Mouse (Mus musculus): ENCODE results near the gene Nr4a1. TPM values are rescaled to one million over a fixed set of nuclear protein-coding genes. Genes with fewer than 3 reads are reported as not detected.
A peak's percentile ranks its signal among the peaks of the same experiment; 100 is the strongest.

The Nr4a1 gene
- polyA plus RNA-seq, 1 experiment from 2014 or later = 4.0 TPM

GRCm38 (mm10) chr15:101235728-101236327 lies 18.2 kb upstream of the Nr4a1 start:
- Histone ChIP-seq H3K36me3 (ENCODE audit: control insufficient read depth, insufficient read depth, low read length) (peaks cover 4% of the 10 kb centered on the region; the same call in 1 of the 2 replicates), H3K27ac (replicated peaks; ENCODE audit: low read depth, low read length) (no peak overlapping the region), H3K4me1 (ENCODE audit: control insufficient read depth, insufficient read depth, low read length) (peaks cover 16% of the 10 kb centered on the region), H3K9me3 (ENCODE audit: control insufficient read depth, low read length) (no peaks in the 10 kb centered on the region), H3K9ac (ENCODE audit: low read length) (peak overlapping the region; percentile 9; the same call in 1 of the 2 replicates), H3K27me3 (ENCODE audit: control insufficient read depth, insufficient read depth, low read length) (no peaks in the 10 kb centered on the region), H3K4me2 (ENCODE audit: low read depth, severe bottlenecking) (no peak overlapping the region), H3K4me3 (ENCODE audit: low read depth, low read length) (no peak overlapping the region)
- 34% methylated on average over 12 of the region's 12 CpGs for WGBS
- ATAC-seq (ENCODE audit: insufficient number of reproducible peaks, low FRiP score, low TSS enrichment, low read depth) (no peak), DNase-seq (ENCODE audit: low spot score) (no peak)

DNA sequence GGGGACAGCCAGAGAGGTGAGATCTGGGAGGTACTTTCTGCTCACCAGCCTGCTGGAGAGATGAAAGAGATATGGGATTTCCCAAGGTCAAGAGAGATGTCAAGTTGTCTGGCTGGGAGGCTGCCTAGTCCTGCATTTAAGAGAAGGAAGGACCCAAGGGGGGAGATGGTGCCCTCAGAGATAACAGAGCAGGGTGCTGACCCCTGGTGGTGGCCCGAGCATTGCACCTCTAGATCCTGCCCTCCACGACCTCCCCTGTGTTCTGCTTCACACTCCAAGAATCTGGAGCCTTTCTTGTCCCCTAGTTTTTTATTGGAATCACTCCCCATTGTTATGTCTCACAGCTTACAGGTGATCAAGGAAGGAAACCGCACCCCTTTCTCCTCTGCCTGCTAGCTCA lies 17.2 kb upstream of the Nr4a1 start:
- Histone ChIP-seq H3K4me3 (ENCODE audit: low read depth, low read length) (no peak overlapping the region), H3K27me3 (ENCODE audit: control insufficient read depth, insufficient read depth, low read length) (no peaks in the 10 kb centered on the region), H3K9me3 (ENCODE audit: control insufficient read depth, low read length) (no peaks in the 10 kb centered on the region), H3K4me2 (ENCODE audit: low read depth, severe bottlenecking) (no peak overlapping the region), H3K27ac (replicated peaks; ENCODE audit: low read depth, low read length) (no peak overlapping the region), H3K36me3 (ENCODE audit: control insufficient read depth, insufficient read depth, low read length) (no peaks in the 10 kb centered on the region), H3K9ac (ENCODE audit: low read length) (no peak overlapping the region), H3K4me1 (ENCODE audit: control insufficient read depth, insufficient read depth, low read length) (peaks cover 15% of the 10 kb centered on the region)
- DNase-seq (ENCODE audit: low spot score) (peak; percentile 79), ATAC-seq (ENCODE audit: insufficient number of reproducible peaks, low FRiP score, low TSS enrichment, low read depth) (no peak)
- 7% methylated on average over 3 of the region's 3 CpGs for WGBS

GRCm38 (mm10) chr15:101238885-101239511 lies 15.1 kb upstream of the Nr4a1 start:
- Histone ChIP-seq H3K9ac (ENCODE audit: low read length) (peak overlapping the region; percentile 52; the same call in 1 of the 2 replicates), H3K36me3 (ENCODE audit: control insufficient read depth, insufficient read depth, low read length) (no peaks in the 10 kb centered on the region), H3K27me3 (ENCODE audit: control insufficient read depth, insufficient read depth, low read length) (no peaks in the 10 kb centered on the region), H3K27ac (replicated peaks; ENCODE audit: low read depth, low read length) (no peak overlapping the region), H3K4me1 (ENCODE audit: control insufficient read depth, insufficient read depth, low read length) (peaks cover 20% of the 10 kb centered on the region), H3K4me3 (ENCODE audit: low read depth, low read length) (peak overlapping the region; percentile 20), H3K9me3 (ENCODE audit: control insufficient read depth, low read length) (no peaks in the 10 kb centered on the region), H3K4me2 (ENCODE audit: low read depth, severe bottlenecking) (peak overlapping the region; percentile 59)
- ATAC-seq (ENCODE audit: insufficient number of reproducible peaks, low FRiP score, low TSS enrichment, low read depth) = peak; percentile 15; the same call in 1 of the 2 replicates
- DNase-seq (ENCODE audit: low spot score) = peak; percentile 83
- 5% methylated on average over 27 of the region's 28 CpGs for WGBS

DNA sequence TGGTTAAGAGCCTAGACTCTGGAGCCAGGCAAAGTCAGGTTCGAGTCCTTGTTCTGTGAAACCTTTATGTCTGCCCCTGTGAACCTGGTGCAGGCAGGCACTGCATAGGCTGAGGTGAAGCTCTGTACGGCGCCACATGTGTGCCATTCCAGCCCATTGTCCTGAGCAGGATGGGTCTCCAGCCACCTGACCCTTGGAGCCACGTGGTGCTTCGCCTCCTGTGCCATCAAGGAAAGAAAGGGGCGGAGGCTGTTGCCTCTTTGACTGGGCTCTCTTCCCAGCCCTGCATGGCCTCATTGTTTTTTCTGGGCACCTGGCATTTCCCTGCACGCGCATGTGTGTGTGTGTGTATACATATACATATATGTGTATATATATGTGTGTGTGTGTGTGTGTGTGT lies 14.2 kb upstream of the Nr4a1 start:
- WGBS = 69% methylated on average over 8 of the region's 8 CpGs
- no peak for DNase-seq (ENCODE audit: low spot score)
- Histone ChIP-seq H3K9me3 (ENCODE audit: control insufficient read depth, low read length) (no peaks in the 10 kb centered on the region), H3K9ac (ENCODE audit: low read length) (no peak overlapping the region), H3K27me3 (ENCODE audit: control insufficient read depth, insufficient read depth, low read length) (no peaks in the 10 kb centered on the region), H3K36me3 (ENCODE audit: control insufficient read depth, insufficient read depth, low read length) (no peaks in the 10 kb centered on the region), H3K4me2 (ENCODE audit: low read depth, severe bottlenecking) (no peak overlapping the region), H3K27ac (replicated peaks; ENCODE audit: low read depth, low read length) (no peak overlapping the region), H3K4me3 (ENCODE audit: low read depth, low read length) (no peak overlapping the region), H3K4me1 (ENCODE audit: control insufficient read depth, insufficient read depth, low read length) (peaks cover 20% of the 10 kb centered on the region)
- no peak for ATAC-seq (ENCODE audit: insufficient number of reproducible peaks, low FRiP score, low TSS enrichment, low read depth)

DNA sequence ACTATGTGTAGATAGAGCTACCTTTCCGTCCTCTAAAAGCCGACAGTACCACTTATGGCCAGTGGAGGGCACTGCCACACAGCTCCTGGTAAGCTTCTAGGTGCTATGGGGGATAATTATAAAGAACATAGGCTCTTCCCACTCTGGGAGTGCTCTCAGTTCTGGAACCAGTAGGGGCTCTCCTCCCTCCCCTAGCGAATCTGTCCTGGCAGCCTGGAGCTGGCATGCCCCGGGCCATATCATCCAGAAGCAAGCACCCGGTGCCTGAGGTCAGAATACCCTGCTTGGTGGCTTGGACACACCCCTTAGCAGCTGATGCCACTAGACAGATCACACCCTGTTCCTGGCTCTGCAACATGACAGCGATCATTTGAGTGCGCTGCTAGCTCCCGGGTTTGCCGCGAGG lies 13.3 kb upstream of the Nr4a1 start:
- Histone ChIP-seq H3K27me3 (ENCODE audit: control insufficient read depth, insufficient read depth, low read length) (no peaks in the 10 kb centered on the region), H3K9ac (ENCODE audit: low read length) (no peak overlapping the region; the same call in 1 of the 2 replicates), H3K9me3 (ENCODE audit: control insufficient read depth, low read length) (no peaks in the 10 kb centered on the region), H3K36me3 (ENCODE audit: control insufficient read depth, insufficient read depth, low read length) (no peaks in the 10 kb centered on the region), H3K4me2 (ENCODE audit: low read depth, severe bottlenecking) (no peak overlapping the region), H3K4me1 (ENCODE audit: control insufficient read depth, insufficient read depth, low read length) (peaks cover 12% of the 10 kb centered on the region), H3K4me3 (ENCODE audit: low read depth, low read length) (no peak overlapping the region), H3K27ac (replicated peaks; ENCODE audit: low read depth, low read length) (no peak overlapping the region)
- DNase-seq (ENCODE audit: low spot score) (peak; percentile 88), ATAC-seq (ENCODE audit: insufficient number of reproducible peaks, low FRiP score, low TSS enrichment, low read depth) (no peak)
- WGBS = 14% methylated on average over 10 of the region's 10 CpGs

DNA sequence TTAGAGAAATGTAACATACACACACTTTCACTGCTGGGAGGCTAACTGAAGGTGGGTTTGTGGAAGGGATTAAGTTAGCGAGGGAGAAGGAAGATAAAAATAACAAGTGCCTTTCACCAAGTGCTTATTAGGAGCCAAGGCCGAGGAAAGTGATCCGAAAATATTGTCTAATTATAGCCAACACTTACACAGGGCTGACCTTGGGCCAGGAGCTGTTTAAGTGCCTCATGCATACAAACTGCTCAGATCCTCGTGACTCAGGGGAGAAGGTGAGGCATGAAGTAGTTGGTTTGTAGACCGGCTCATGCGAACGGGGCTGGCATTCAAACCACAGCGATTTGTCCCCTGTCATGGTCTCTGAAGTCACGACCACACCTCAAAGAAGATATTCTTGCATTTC lies 12.8 kb upstream of the Nr4a1 start:
- 65% methylated on average over 9 of the region's 9 CpGs for WGBS

GRCm38 (mm10) chr15:101241853-101242252 lies 12.2 kb upstream of the Nr4a1 start:
- Histone ChIP-seq H3K9ac (ENCODE audit: low read length) (no peak overlapping the region), H3K36me3 (ENCODE audit: control insufficient read depth, insufficient read depth, low read length) (no peaks in the 10 kb centered on the region), H3K9me3 (ENCODE audit: control insufficient read depth, low read length) (no peaks in the 10 kb centered on the region), H3K27me3 (ENCODE audit: control insufficient read depth, insufficient read depth, low read length) (no peaks in the 10 kb centered on the region), H3K4me3 (ENCODE audit: low read depth, low read length) (no peak overlapping the region), H3K4me2 (ENCODE audit: low read depth, severe bottlenecking) (no peak overlapping the region), H3K27ac (replicated peaks; ENCODE audit: low read depth, low read length) (no peak overlapping the region), H3K4me1 (ENCODE audit: control insufficient read depth, insufficient read depth, low read length) (peaks cover 12% of the 10 kb centered on the region)
- WGBS = 56% methylated on average over 9 of the region's 9 CpGs
- no peak for ATAC-seq (ENCODE audit: insufficient number of reproducible peaks, low FRiP score, low TSS enrichment, low read depth)
- DNase-seq (ENCODE audit: low spot score) = no peak

More for the DNA sequence above, 12.8 kb upstream of the Nr4a1 start:
- H3K9ac ChIP-seq (ENCODE audit: low read length) = no peak overlapping the region; the same call in 1 of the 2 replicates
- H3K36me3 ChIP-seq (ENCODE audit: control insufficient read depth, insufficient read depth, low read length) = no peaks in the 10 kb centered on the region
- no peaks in the 10 kb centered on the region for H3K9me3 ChIP-seq (ENCODE audit: control insufficient read depth, low read length)
- ATAC-seq (ENCODE audit: insufficient number of reproducible peaks, low FRiP score, low TSS enrichment, low read depth) (no peak), DNase-seq (ENCODE audit: low spot score) (no peak)
- no peak overlapping the region for H3K27ac ChIP-seq (replicated peaks; ENCODE audit: low read depth, low read length)
- H3K4me1 ChIP-seq (ENCODE audit: control insufficient read depth, insufficient read depth, low read length) = peaks cover 11% of the 10 kb centered on the region
- no peaks in the 10 kb centered on the region for H3K27me3 ChIP-seq (ENCODE audit: control insufficient read depth, insufficient read depth, low read length)
- H3K4me3 ChIP-seq (ENCODE audit: low read depth, low read length) = no peak overlapping the region
- H3K4me2 ChIP-seq (ENCODE audit: low read depth, severe bottlenecking) = no peak overlapping the region

DNA sequence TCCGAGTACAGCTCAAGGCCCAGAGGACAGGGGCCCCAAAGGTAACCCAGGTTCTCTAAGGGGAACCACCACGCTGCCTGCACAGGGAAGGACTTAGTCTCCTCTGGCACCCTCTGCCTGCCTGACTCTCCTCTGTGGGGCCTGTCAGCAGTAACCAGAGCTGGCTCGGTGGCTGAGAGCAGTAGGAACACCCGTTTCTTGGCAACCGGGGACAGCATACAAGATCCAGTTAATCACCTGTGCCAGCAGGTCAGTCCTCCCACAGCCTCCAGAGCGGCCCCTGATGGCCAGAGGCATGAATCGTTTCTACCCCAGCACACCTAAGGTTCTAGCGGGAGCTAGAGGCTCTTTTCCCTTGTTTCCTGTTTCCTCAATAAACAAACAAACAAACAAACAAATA lies 11.4 kb upstream of the Nr4a1 start:
- WGBS = 18% methylated on average over 8 of the region's 8 CpGs
- DNase-seq (ENCODE audit: low spot score) (peak; percentile 65), ATAC-seq (ENCODE audit: insufficient number of reproducible peaks, low FRiP score, low TSS enrichment, low read depth) (no peak)
- peak overlapping the region; percentile 43; the same call in 1 of the 2 replicates for H3K9ac ChIP-seq (ENCODE audit: low read length)
- no peaks in the 10 kb centered on the region for H3K36me3 ChIP-seq (ENCODE audit: control insufficient read depth, insufficient read depth, low read length)
- no peak overlapping the region for H3K4me3 ChIP-seq (ENCODE audit: low read depth, low read length)
- H3K4me2 ChIP-seq (ENCODE audit: low read depth, severe bottlenecking) = no peak overlapping the region
- no peak overlapping the region for H3K27ac ChIP-seq (replicated peaks; ENCODE audit: low read depth, low read length)
- H3K4me1 ChIP-seq (ENCODE audit: control insufficient read depth, insufficient read depth, low read length) = peaks cover 13% of the 10 kb centered on the region
- H3K9me3 ChIP-seq (ENCODE audit: control insufficient read depth, low read length) = no peaks in the 10 kb centered on the region
- no peaks in the 10 kb centered on the region for H3K27me3 ChIP-seq (ENCODE audit: control insufficient read depth, insufficient read depth, low read length)

Data from limb, embryonic 11.5 days (tissue).